Mouse (Mus musculus) embryonic facial prominence, embryonic 11.5 days (tissue): ENCODE data around the gene Tecpr2. TPM values are rescaled to one million over a fixed set of nuclear protein-coding genes. Genes with fewer than 3 reads are reported as not detected.
A peak's percentile ranks its signal among the peaks of the same experiment; 100 is the strongest.
"Not testable (repeated sequence)": the region's sequence is repeated elsewhere in the genome, so short reads cannot be mapped to it uniquely, and the experiment has no call there.

Experiments
- ATAC-seq: fragments of 200-750 bp; cut with Nextera tagmentation; replicated peaks from 2 replicates; pipeline ENCODE4 v1.8.0; 2017; ENCODE audit warnings: low read depth; ENCODE audit not compliant: insufficient number of reproducible peaks, low FRiP score, low TSS enrichment
- DNase-seq: peaks from one replicate; pipeline ENCODE4 v3.0.0-alpha.2; 2015; ENCODE audit warnings: low spot score
- H3K27ac ChIP-seq: fragments of 300-500 bp; sonication (generic); replicated peaks from 2 replicates; pipeline ENCODE4 v1.5.1; 2014; ENCODE audit warnings: mild to moderate bottlenecking, low read depth, low read length, control low read depth
- H3K27me3 ChIP-seq: fragments of 300-500 bp; sonication (generic); 2 replicates; pipeline ENCODE4 v1.6.1; 2014; ENCODE audit warnings: mild to moderate bottlenecking, low read length, moderate library complexity, mixed read lengths; ENCODE audit not compliant: control insufficient read depth, insufficient read depth
- H3K36me3 ChIP-seq: fragments of 300-500 bp; sonication (generic); replicated peaks from 2 replicates; pipeline ENCODE4 v1.6.1; 2014; ENCODE audit warnings: low read depth, mild to moderate bottlenecking, low read length, moderate library complexity, mixed read lengths; ENCODE audit not compliant: control insufficient read depth, insufficient read depth
- H3K4me1 ChIP-seq: fragments of 300-500 bp; sonication (generic); 2 replicates; pipeline ENCODE4 v1.6.1; 2014; ENCODE audit warnings: low read length, mixed read lengths; ENCODE audit not compliant: control insufficient read depth, insufficient read depth
- H3K4me2 ChIP-seq: fragments of 300-500 bp; sonication (generic); 2 replicates; pipeline ENCODE4 v1.6.1; 2014; ENCODE audit warnings: low read depth, mild to moderate bottlenecking, control low read depth, low read length, moderate library complexity
- H3K4me3 ChIP-seq: fragments of 300-500 bp; sonication (generic); 2 replicates; pipeline ENCODE4 v1.5.1; 2014; ENCODE audit warnings: low read depth, low read length, control low read depth
- H3K9ac ChIP-seq: fragments of 300-500 bp; sonication (generic); replicated peaks from 2 replicates; pipeline ENCODE4 v1.6.1; 2014; ENCODE audit warnings: mild to moderate bottlenecking, control low read depth, low read length
- H3K9me3 ChIP-seq: fragments of 300-500 bp; sonication (generic); replicated peaks from 2 replicates; pipeline ENCODE4 v1.6.1; 2016; ENCODE audit warnings: mild to moderate bottlenecking, low read length, inconsistent platforms, mixed read lengths; ENCODE audit not compliant: control insufficient read depth
- WGBS: fragments of 180-500 bp; shearing (Covaris S2); extraction: QIAGEN DNeasy Blood & Tissue Kit; methylation state at CpG from one replicate; pipeline ENCODE4 v1.1.7; 2014; 5-methylcytosine and 5-hydroxymethylcytosine counted together
- polyA plus RNA-seq: library from polyadenylated mRNA; unstranded; fragments of >200 nt; fragmentation: Nextera tagmentation; extraction: Ambion mirVana; gene quantifications from 2 replicates; pipeline ENCODE4 v1.2.1, GENCODE M21; 2014

Gene Tecpr2
- polyA plus RNA-seq, 1 experiment from 2014 or later: 2.5 TPM

GRCm38 (mm10) chr12:110857196-110857595 lies 31.9 kb upstream of the Tecpr2 start:
- 74% methylated on average over 7 of the region's 7 CpGs for WGBS
- DNase-seq (no peak), ATAC-seq (no peak)
- H3K9me3 ChIP-seq: no peaks in the 10 kb centered on the region
- no peak overlapping the region for H3K9ac ChIP-seq
- no peak overlapping the region for H3K27ac ChIP-seq
- no peaks in the 10 kb centered on the region for H3K27me3 ChIP-seq
- H3K4me2 ChIP-seq: no peak overlapping the region
- H3K4me1 ChIP-seq: no peaks in the 10 kb centered on the region
- H3K4me3 ChIP-seq: no peak overlapping the region
- H3K36me3 ChIP-seq: no peaks in the 10 kb centered on the region

DNA sequence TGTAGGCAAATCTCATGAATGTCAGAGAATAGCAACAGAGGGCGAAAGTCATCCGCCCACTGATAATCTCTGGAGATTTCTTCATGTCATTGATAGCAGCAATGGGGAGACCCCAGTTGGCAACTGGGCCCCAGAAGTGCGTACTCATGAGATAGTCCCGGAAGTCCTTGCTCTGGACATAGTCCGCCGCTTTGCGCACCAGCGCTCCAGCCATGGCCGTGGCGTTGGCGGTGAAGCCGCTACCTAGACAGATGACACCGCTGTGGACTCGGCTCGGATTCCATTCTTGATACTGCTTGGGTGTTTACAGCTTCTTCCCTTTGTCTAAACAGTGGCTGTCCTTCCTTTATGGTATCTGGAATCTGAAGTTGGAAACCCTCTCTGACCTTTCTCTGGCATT lies 30.4 kb upstream of the Tecpr2 start:
- not testable (repeated sequence) for H3K27ac ChIP-seq, H3K36me3 ChIP-seq, H3K4me3 ChIP-seq, H3K4me2 ChIP-seq, H3K27me3 ChIP-seq, H3K9me3 ChIP-seq, DNase-seq, H3K9ac ChIP-seq, H3K4me1 ChIP-seq, ATAC-seq
- WGBS: 94% methylated on average over 15 of the region's 15 CpGs

DNA sequence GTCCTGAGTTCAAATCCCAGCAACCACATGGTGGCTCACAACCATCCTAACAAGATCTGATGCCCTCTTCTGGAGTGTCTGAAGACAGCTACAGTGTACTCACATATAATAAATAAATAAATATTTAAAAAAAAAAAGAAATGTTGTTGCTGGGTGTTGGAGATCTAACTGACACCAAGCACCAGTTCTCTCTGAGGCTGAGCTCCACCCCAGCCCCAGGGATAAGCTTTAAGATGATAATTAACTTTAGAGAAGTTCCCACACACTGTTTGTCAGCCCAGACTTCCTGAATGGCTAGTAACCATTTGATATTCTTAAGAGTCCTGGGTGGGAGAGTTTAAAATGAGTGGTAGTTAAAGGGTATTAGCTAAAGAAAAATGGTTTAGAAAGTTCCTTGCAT lies 28.8 kb upstream of the Tecpr2 start:
- Histone ChIP-seq H3K27me3 (no peaks in the 10 kb centered on the region), H3K27ac (no peak overlapping the region), H3K4me3 (no peak overlapping the region), H3K36me3 (no peaks in the 10 kb centered on the region), H3K4me1 (no peaks in the 10 kb centered on the region), H3K9ac (no peak overlapping the region), H3K9me3 (no peaks in the 10 kb centered on the region), H3K4me2 (no peak overlapping the region)
- no peak for DNase-seq
- ATAC-seq: no peak

DNA sequence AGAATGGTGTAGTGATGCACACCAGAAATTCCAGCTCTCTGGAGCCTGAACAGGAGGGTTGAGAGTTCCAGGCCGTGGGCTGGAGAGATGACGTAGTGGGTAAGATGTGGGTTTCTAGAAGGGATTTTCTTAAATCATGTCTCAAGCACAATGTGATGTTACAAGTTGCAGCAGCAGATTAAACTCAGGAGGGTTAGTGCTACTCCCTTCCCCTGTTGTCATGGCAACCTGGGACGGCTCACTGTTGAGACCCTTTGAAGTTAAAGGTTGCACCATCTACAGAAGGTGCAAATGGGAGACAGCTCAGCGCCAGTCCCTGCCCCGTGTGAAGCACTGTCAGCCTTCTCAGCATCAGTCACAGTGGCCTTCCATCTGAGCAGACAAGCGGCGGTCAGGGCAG lies 27.8 kb upstream of the Tecpr2 start:
- Histone ChIP-seq H3K4me1 (no peaks in the 10 kb centered on the region), H3K9me3 (no peaks in the 10 kb centered on the region), H3K4me2 (no peak overlapping the region), H3K4me3 (no peak overlapping the region), H3K36me3 (no peaks in the 10 kb centered on the region; the same call in 1 of the 2 replicates), H3K27ac (no peak overlapping the region), H3K27me3 (no peaks in the 10 kb centered on the region), H3K9ac (no peak overlapping the region)
- WGBS: 72% methylated on average over 7 of the region's 7 CpGs
- ATAC-seq (no peak), DNase-seq (no peak)

DNA sequence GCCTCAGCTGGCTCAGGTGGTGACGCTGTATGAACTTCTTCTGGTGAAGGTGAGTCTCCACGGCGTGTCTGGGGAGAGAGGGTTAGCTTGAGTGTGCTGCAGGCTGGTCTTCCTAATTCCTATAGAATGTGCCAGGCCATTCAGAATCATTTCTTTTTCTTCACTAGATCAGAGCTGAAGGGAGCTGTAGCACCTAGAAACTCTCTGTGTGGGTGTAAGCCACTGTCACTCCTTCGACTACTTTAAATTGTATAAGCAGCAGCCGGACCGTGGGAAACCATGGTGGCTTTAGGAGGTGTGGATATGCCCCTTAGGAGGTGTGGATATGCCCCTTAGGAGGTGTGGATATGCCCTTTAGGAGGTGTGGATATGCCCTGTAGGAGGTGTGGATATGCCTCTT lies 25.1 kb upstream of the Tecpr2 start:
- ATAC-seq: no peak
- Histone ChIP-seq H3K4me2 (no peak overlapping the region), H3K4me1 (no peaks in the 10 kb centered on the region), H3K27ac (no peak overlapping the region), H3K27me3 (no peaks in the 10 kb centered on the region), H3K9ac (no peak overlapping the region), H3K9me3 (no peaks in the 10 kb centered on the region), H3K36me3 (peaks cover 3% of the 10 kb centered on the region), H3K4me3 (no peak overlapping the region)
- WGBS: 91% methylated on average over 6 of the region's 6 CpGs
- DNase-seq: no peak

- no peaks in the 10 kb centered on the region for H3K9me3 ChIP-seq
- H3K27ac ChIP-seq: no peak overlapping the region
- no peak overlapping the region for H3K4me2 ChIP-seq
- 63% methylated on average over 5 of the region's 6 CpGs for WGBS
- H3K4me1 ChIP-seq: no peaks in the 10 kb centered on the region
- peaks cover 3% of the 10 kb centered on the region for H3K36me3 ChIP-seq
- ATAC-seq: 0 out of 2 replicates have a peak, but pooled peaks have one; percentile 21
- no peaks in the 10 kb centered on the region for H3K27me3 ChIP-seq
- no peak overlapping the region for H3K4me3 ChIP-seq
- DNase-seq: no peak
- no peak overlapping the region for H3K9ac ChIP-seq
Measured at GRCm38 (mm10) chr12:110865571-110865970, 23.5 kb upstream of the Tecpr2 start.

DNA sequence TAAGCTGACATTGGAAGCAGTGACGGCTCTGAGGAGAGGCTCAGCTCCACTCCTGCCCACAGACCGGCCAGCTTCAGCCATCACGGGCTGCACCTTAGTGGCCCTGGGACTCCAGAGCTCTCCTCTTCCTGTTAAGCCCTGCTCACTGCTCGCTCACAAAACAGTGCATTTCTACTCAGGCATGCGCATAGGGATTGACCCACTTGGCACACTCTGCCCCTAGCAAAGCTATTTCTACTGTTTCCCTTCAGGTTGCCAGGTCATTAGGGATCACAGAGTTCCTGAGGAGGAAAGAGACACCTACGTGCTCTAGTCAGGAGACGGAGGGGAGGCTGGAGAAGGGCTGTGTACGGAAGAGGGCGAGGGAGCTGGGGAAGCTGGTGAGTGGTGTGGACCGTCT lies 23.1 kb upstream of the Tecpr2 start:
- ATAC-seq: no peak

DNA sequence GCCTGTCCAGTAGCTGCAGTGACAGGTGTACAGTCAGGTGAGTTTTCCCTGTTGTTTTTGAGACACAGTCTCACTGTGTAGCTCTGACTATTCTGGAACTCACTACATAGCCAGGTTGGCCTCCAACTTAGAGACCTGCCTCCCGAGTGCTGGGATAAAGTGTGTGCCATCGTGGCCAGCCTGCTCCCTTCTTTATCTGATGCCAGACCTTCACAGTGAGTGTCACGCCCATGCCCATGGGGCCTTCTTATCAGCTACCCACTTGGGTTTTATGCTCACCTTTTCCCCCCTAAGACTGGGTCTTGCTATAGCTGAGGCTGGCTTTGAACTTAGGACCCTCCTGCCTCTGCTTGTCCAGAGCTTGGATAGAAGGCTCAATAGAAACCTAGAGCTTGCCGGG lies 19.0 kb upstream of the Tecpr2 start:
- Histone ChIP-seq H3K36me3 (peaks cover 5% of the 10 kb centered on the region), H3K4me2 (no peak overlapping the region)

More for the DNA sequence above, 23.1 kb upstream of the Tecpr2 start:
- Histone ChIP-seq H3K27ac (no peak overlapping the region), H3K4me2 (no peak overlapping the region), H3K4me3 (no peak overlapping the region), H3K9ac (no peak overlapping the region), H3K36me3 (peaks cover 3% of the 10 kb centered on the region), H3K27me3 (no peaks in the 10 kb centered on the region), H3K4me1 (no peaks in the 10 kb centered on the region), H3K9me3 (no peaks in the 10 kb centered on the region)
- 84% methylated on average over 10 of the region's 10 CpGs for WGBS
- DNase-seq: no peak

More for the DNA sequence above, 19.0 kb upstream of the Tecpr2 start:
- Histone ChIP-seq H3K4me3 (no peak overlapping the region), H3K9ac (no peak overlapping the region), H3K27ac (no peak overlapping the region), H3K9me3 (no peaks in the 10 kb centered on the region), H3K4me1 (no peaks in the 10 kb centered on the region), H3K27me3 (no peaks in the 10 kb centered on the region)
- no peak for ATAC-seq
- DNase-seq: no peak
- 84% methylated on average over 4 of the region's 4 CpGs for WGBS
